Mouse (Mus musculus): Measurements from ENCODE around the gene Itgam. TPM values are rescaled to one million over a fixed set of nuclear protein-coding genes. Genes with fewer than 3 reads are reported as not detected.

The Itgam gene
- total RNA-seq, 2 experiments from 2014 or later, result 9.2 to 10.9 TPM

DNA sequence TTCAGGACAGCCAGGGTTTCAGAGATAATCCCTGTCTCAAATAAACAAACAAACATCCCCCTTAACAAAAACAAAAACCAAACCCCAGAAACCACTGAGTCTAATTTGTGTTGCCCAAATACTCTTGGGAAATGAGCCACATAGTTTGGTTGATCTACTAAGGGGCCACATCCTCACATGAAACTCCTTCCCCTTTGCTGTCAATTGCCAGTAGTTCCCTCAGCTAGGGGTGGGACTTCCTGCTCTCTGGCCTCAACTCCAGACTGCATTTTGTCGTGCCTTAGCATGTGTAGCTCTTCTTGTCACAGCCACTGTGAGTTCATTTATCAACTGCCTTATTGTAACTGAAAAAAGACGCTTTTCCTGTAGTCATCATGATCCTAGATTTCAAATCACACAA, 47.9 kb downstream of the Itgam start:
- H3K27ac ChIP-seq, result no peak overlapping the region
- DNase-seq (ENCODE audit: extremely low spot score in 1 of 2, low spot score in 2 of 2), result no peak
- intact Hi-C loops (cut with DNase I), result no loop called here
- no peak for TF ChIP-seq CTCF (IDR thresholded peaks at IDR 0.05)
- H3K4me3 ChIP-seq, result no peak overlapping the region

GRCm38 (mm10) chr7:128112131-128112530, 49.7 kb downstream of the Itgam start:
- no peak overlapping the region for H3K27ac ChIP-seq
- intact Hi-C loops (cut with DNase I), result no loop called here
- H3K4me3 ChIP-seq, result no peak overlapping the region
- DNase-seq (ENCODE audit: extremely low spot score in 1 of 2, low spot score in 2 of 2), result no peak
- no peak for TF ChIP-seq CTCF (IDR thresholded peaks at IDR 0.05)

- intact Hi-C loops (cut with DNase I), result no loop called here
- DNase-seq (ENCODE audit: extremely low spot score in 1 of 2, low spot score in 2 of 2), result no peak
- Histone ChIP-seq H3K4me3 (no peak overlapping the region), H3K27ac (no peak overlapping the region)
- no peak for TF ChIP-seq CTCF (IDR thresholded peaks at IDR 0.05)
These were observed 52.1 kb downstream of the Itgam start for GRCm38 (mm10) chr7:128114371-128115105.

DNA sequence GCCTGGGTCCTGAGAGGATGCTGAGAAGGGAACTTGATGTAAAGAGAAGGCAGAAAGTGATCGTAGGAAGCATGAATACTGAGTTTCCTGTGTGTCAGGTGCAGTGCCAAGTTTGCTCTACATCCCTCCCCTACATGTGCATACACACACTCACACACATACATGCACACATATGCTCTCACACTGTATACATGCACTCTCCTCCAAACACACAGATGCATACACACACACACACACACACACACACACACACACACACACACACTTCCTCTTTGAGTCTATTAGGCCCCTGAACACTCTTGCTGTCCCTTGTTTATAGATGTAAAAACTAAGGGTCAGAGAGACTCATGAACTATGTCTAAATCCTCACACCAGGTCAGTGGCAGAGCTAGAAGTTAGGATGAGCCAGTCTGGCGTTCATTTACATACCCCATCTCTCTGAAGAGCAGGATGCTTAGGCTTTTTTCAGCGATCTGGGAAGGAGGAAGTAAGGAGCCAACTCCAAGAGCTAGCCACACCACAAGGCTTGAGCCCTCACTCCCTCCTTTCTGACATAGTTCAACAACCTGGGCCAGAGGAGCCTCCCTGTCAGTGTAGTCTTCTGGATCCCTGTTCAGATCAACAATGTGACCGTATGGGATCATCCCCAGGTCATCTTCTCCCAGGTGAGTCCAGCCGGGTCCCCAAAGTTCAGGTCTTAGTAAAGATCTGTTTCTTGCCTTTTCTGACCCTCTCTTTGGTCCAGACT, 52.9 kb downstream of the Itgam start:
- DNase-seq (ENCODE audit: extremely low spot score in 1 of 2, low spot score in 2 of 2), result no peak
- intact Hi-C loops (cut with DNase I), result no loop called here
- no peak overlapping the region for H3K27ac ChIP-seq
- no peak for TF ChIP-seq CTCF (IDR thresholded peaks at IDR 0.05)
- no peak overlapping the region for H3K4me3 ChIP-seq

DNA sequence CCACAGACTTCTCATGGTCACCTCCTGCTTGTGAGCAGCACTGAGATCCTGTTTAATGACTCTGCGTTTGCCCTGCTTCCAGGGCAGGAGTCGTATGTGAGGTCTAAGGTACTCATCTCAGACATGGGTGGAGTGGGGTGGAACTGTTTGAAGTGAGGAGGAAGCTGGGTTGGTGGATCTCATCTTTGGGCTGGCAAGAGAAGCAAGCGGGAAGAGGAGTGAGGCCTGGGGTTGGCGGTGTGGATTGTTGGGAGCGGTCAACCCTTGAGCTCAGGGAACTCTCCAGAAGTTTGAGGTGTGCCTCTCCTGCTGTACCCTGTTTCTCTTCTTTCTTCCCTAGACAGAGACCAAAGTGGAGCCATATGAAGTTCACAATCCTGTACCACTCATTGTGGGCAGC, 54.0 kb downstream of the Itgam start:
- Histone ChIP-seq H3K27ac (no peak overlapping the region), H3K4me3 (no peak overlapping the region)
- intact Hi-C loops (cut with DNase I), result no loop called here
- DNase-seq (ENCODE audit: extremely low spot score in 1 of 2, low spot score in 2 of 2), result no peak
- no peak for TF ChIP-seq CTCF (IDR thresholded peaks at IDR 0.05)

DNA sequence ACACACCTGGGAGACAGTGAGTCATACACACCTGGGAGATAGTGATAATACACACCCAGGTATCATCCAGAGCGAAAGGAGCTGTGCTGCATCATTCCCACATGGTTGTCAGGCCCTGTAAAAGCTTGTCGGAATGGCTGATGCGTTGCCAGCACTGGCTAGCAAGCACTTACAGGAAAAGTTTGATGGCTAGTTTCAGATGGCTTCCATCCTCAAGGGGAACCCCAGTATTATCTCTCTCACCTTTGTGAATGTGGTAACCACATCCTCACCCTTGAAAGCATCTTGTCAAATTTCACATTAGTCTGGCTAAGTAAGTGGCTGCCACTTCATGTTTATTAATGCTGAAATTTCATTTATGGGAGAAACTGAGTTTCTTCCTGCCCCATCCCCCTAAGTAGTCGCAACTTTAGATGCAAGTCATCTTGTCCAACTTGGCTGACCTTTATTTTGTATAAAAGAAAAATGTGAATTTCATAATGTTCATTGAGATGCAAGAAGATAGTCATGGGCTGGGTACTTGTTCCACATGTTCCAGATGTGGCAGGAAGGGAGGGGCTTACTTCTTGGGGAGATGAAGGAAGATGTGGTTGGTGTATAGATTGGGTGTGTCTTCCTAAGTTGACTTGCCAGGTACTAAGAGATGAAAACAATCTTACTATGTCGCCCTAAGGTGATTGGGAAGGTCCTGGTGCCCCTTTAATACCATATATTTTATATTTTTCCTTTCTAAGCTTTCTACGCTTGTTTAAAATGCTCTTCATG, 57.5 kb downstream of the Itgam start:
- DNase-seq (ENCODE audit: extremely low spot score in 1 of 2, low spot score in 2 of 2), result no peak
- Histone ChIP-seq H3K4me3 (no peak overlapping the region), H3K27ac (no peak overlapping the region)
- intact Hi-C loops (cut with DNase I), result no loop called here
- no peak for TF ChIP-seq CTCF (IDR thresholded peaks at IDR 0.05)

- no peak within 1 kb of the TSS for H3K27ac ChIP-seq
- no peak for DNase-seq (ENCODE audit: extremely low spot score in 1 of 2, low spot score in 2 of 2)
- no peak within 1 kb of the TSS for H3K4me3 ChIP-seq
- no peak for TF ChIP-seq CTCF (IDR thresholded peaks at IDR 0.05)
- intact Hi-C loops (cut with DNase I), result no loop called here
These were observed 66.6 kb downstream of the Itgam start, which contains the start of gene Itgax for GRCm38 (mm10) chr7:128128741-128129720. Gene Itgax, plus strand, starts transcription at chr7:128129547.

DNA sequence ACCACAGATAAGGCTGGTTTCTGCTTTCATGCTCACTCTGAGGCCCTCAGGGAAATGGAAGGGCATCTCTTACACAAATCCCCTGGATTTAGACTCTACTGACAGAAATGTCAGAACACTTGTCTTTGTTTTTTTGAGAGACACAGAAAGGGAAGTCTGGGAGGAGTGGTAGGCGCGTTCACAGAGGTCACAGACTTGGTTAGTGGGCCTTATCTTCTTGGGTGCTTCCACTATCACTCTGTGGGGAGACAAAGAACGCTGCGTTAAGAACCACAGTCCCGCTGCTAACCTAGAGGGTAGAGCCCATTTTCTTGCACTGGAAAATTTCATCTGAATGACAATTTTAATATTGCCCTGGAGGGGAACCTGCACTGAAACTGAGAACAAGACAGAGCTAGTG, 69.7 kb downstream of the Itgam start:
- no peak for DNase-seq (ENCODE audit: extremely low spot score in 1 of 2, low spot score in 2 of 2)
- intact Hi-C loops (cut with DNase I), result no loop called here
- no peak for TF ChIP-seq CTCF (IDR thresholded peaks at IDR 0.05)
- Histone ChIP-seq H3K27ac (no peak overlapping the region), H3K4me3 (no peak overlapping the region)

DNA sequence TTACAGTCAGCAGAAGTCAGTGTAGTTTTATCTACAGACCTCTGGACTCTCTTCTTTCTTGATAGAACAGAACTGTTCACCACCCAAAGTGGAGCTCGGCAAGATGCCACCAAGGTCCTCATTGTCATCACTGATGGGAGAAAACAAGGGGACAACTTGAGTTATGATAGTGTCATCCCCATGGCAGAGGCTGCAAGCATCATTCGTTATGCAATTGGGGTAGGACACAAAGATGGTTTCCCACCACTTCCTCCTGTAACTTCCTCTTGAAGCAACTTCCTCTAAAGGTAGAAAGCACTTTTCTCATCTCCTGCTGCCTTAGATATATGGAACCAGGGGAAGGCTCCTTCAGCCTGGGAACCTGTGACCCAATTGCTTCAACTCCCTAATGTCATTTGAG, 71.2 kb downstream of the Itgam start:
- no peak for TF ChIP-seq CTCF (IDR thresholded peaks at IDR 0.05)
- H3K27ac ChIP-seq, result no peak overlapping the region
- H3K4me3 ChIP-seq, result no peak overlapping the region
- intact Hi-C loops (cut with DNase I), result no loop called here
- no peak for DNase-seq (ENCODE audit: extremely low spot score in 1 of 2, low spot score in 2 of 2)

- no peak for DNase-seq (ENCODE audit: extremely low spot score in 1 of 2, low spot score in 2 of 2)
- Histone ChIP-seq H3K4me3 (no peak overlapping the region), H3K27ac (no peak overlapping the region)
- intact Hi-C loops (cut with DNase I), result no loop called here
- no peak for TF ChIP-seq CTCF (IDR thresholded peaks at IDR 0.05)
These were observed 74.5 kb downstream of the Itgam start for GRCm38 (mm10) chr7:128136927-128137326.

DNA sequence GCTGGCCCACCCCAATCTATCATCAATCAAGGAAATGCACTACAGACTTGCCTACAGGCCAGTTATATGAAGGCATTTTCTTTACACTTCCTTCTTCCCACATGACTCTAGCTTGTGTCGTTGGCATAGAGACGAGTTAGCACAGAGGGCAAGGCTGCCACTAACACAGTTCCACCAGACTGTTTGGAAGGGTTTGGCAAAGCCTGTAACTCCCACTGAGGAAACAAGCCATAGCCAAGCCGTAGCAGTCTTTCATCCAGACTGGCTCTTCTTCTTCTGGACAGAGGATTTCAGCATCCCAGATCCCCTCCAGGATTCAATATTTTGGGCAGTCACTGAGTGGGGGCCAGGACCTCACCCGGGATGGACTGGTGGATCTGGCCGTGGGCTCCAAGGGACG, 77.2 kb downstream of the Itgam start:
- no peak for DNase-seq (ENCODE audit: extremely low spot score in 1 of 2, low spot score in 2 of 2)
- Histone ChIP-seq H3K4me3 (no peak overlapping the region), H3K27ac (no peak overlapping the region)
- no peak for TF ChIP-seq CTCF (IDR thresholded peaks at IDR 0.05)
- intact Hi-C loops (cut with DNase I), result no loop called here

Measured in left cerebral cortex, adult 2 months (tissue).